In the genomic region with DNA sequence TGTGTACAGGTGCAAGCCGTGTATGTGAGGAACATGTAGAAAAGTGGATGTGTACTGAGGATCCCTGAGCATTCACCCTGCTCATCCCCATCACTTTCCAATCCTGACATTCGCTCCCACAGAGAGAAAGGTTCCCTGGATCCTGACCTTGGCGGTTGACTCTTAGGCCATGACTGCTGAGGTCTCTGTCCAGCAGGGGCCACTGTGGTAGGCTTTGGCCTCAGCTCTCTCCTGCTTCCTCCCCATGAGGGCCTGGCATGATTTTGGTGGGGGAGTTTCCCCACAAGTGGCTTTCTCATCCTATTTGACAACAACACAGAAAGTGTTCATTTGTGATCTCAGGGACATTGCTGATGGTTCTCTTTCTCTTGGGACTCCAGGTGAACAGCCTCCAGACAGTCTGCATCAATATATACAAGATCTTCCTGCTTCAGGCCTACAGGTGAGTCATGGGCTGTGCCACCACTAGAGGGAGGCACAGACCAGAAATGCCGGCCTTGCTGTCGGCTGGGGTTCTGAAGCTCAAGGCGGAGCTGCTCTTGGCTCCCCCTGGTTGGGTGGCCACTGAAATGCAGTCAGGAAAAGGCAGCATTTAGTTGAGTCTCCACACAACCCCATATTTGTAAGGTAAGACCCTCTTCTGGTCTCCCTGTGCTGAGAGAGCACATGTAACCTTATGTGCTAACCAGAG, we compare ENCODE assay signal across 8 mouse cellular contexts. TPM values are rescaled to one million over a fixed set of nuclear protein-coding genes. Genes with fewer than 3 reads are reported as not detected.
DNase-seq lines count a peak whose midpoint lies in the region; ATAC-seq lines count a peak whose summit lies in the region.

No protein-coding gene starts in this region.

- H3K9ac ChIP-seq in kidney, embryonic 16.5 days (replicated peaks; ENCODE audit: low read length) = no peak overlapping the region

- no peaks in the 10 kb centered on the region for H3K4me1 ChIP-seq in kidney, embryonic 16.5 days (ENCODE audit: insufficient read depth, low read length)

- H3K36me3 ChIP-seq in kidney, embryonic 16.5 days (ENCODE audit: insufficient read depth, low read length) = peaks cover 6% of the 10 kb centered on the region; the same call in 1 of the 2 replicates

- no peak overlapping the region for H3K4me2 ChIP-seq in kidney, embryonic 16.5 days (replicated peaks; ENCODE audit: low read depth, low read length)

- H3K4me3 ChIP-seq in kidney, embryonic 16.5 days (ENCODE audit: low read length) = no peak overlapping the region

- peak; percentile 84 for ATAC-seq in kidney, embryonic 16.5 days (ENCODE audit: low FRiP score, low TSS enrichment)

- peak; percentile 35 for DNase-seq in urinary bladder, postnatal 25 days (ENCODE audit: low spot score)
- no peak for DNase-seq in urinary bladder, adult 2 months (ENCODE audit: low spot score)
- peak; percentile 36 for DNase-seq in c-Kit-positive CD71-negative TER-119-negative erythroid progenitor cells, embryonic 14.5 days (ENCODE audit: low read depth)
- DNase-seq in frontal cortex, adult 2 months (ENCODE audit: extremely low spot score in 1 of 2, low spot score in 1 of 2) = peak; percentile 29 to 75
- peak; percentile 11 to 26 for DNase-seq in lung, adult 18-20 months
- DNase-seq in retina, embryonic 14.5 days (ENCODE audit: low spot score) = peak; percentile 66
- peak; percentile 66 for DNase-seq in yolk sac, embryonic 10.5 days (ENCODE audit: low spot score)

- no peaks in the 10 kb centered on the region for H3K27me3 ChIP-seq in kidney, embryonic 16.5 days (ENCODE audit: insufficient read depth, low read length)

- WGBS in kidney, embryonic 16.5 days = 41% methylated on average over 6 of the region's 6 CpGs

- H3K9me3 ChIP-seq in kidney, embryonic 16.5 days (ENCODE audit: low read length) = no peaks in the 10 kb centered on the region

- no peak overlapping the region for H3K27ac ChIP-seq in kidney, embryonic 16.5 days (ENCODE audit: low read length)

RNA-seq across cellular contexts. Expression of gene Tert, which starts 19.8 kb away (rescaled TPM):
- 3.4 and 4.5 TPM in 2 replicates for polyA plus RNA-seq in urinary bladder, adult 2 months (2012; rRNA removed)
- polyA plus RNA-seq in frontal cortex, adult 2 months (2012; rRNA removed) = 1.3 and 3.4 TPM in 2 replicates
- polyA plus RNA-seq in kidney, embryonic 16.5 days (2015; fragmentation: Nextera tagmentation; extraction: Ambion mirVana) = 6.6 and 8.0 TPM in 2 replicates

RNA-seq across cellular contexts. Expression of gene Slc6a18, which starts 31.3 kb away (rescaled TPM):
- 0.68 and 1.0 TPM in 2 replicates for polyA plus RNA-seq in urinary bladder, adult 2 months (2012; rRNA removed)
- 0.04 TPM in 1 of 2 replicates, not detected in the other for polyA plus RNA-seq in frontal cortex, adult 2 months (2012; rRNA removed)
- polyA plus RNA-seq in kidney, embryonic 16.5 days (2015; fragmentation: Nextera tagmentation; extraction: Ambion mirVana) = 34.6 and 38.4 TPM in 2 replicates

RNA-seq across cellular contexts. Expression of gene Clptm1l, which starts 42.7 kb away (rescaled TPM):
- polyA plus RNA-seq in urinary bladder, adult 2 months (2012; rRNA removed) = 134 and 160 TPM in 2 replicates
- 128 and 135 TPM in 2 replicates for polyA plus RNA-seq in frontal cortex, adult 2 months (2012; rRNA removed)
- polyA plus RNA-seq in kidney, embryonic 16.5 days (2015; fragmentation: Nextera tagmentation; extraction: Ambion mirVana) = 123 and 151 TPM in 2 replicates

RNA-seq across cellular contexts. Expression of gene Slc6a19, which starts 58.1 kb away (rescaled TPM):
- 0.07 and 0.12 TPM in 2 replicates for polyA plus RNA-seq in urinary bladder, adult 2 months (2012; rRNA removed)
- polyA plus RNA-seq in frontal cortex, adult 2 months (2012; rRNA removed) = 0.18 and 0.32 TPM in 2 replicates
- polyA plus RNA-seq in kidney, embryonic 16.5 days (2015; fragmentation: Nextera tagmentation; extraction: Ambion mirVana) = 2.1 and 2.3 TPM in 2 replicates

Comparison
In these comparisons a context has a peak if more than half of its experiments do, and no peak if none do; other contexts are left out.
1. RNA of gene Slc6a18, which starts 31.3 kb away (polyA plus RNA-seq): 34.6 to 38.4 TPM in kidney, embryonic 16.5 days; 0.68 to 1.0 TPM in urinary bladder, adult 2 months and 0.04 TPM in frontal cortex, adult 2 months; every median in the first group is over 10 times any median in the second.